Mouse (Mus musculus) intestine, embryonic 14.5 days (tissue): ENCODE results near the gene Plppr4. TPM values are rescaled to one million over a fixed set of nuclear protein-coding genes. Genes with fewer than 3 reads are reported as not detected.

Experiments
- ATAC-seq: fragments of 200-750 bp; cut with Nextera tagmentation; replicated peaks from 2 replicates; pipeline ENCODE4 v1.8.0; 2017; ENCODE audit warnings: low read depth, moderate number of reproducible peaks, moderate TSS enrichment, moderate library complexity; ENCODE audit not compliant: low FRiP score, low TSS enrichment
- DNase-seq: peaks from one replicate; pipeline ENCODE4 v3.0.0-alpha.2; 2018; ENCODE audit warnings: low spot score
- H3K27ac ChIP-seq: fragments of 300-500 bp; sonication (generic); 2 replicates; pipeline ENCODE4 v1.5.1; 2014; ENCODE audit warnings: low read depth, mild to moderate bottlenecking, control low read depth
- H3K27me3 ChIP-seq: fragments of 300-500 bp; sonication (generic); replicated peaks from 2 replicates; pipeline ENCODE4 v1.6.1; 2014; ENCODE audit warnings: low read length, control low read depth; ENCODE audit not compliant: control insufficient read depth, insufficient read depth
- H3K36me3 ChIP-seq: fragments of 300-500 bp; sonication (generic); 2 replicates; pipeline ENCODE4 v1.6.1; 2014; ENCODE audit warnings: low read length, control low read depth; ENCODE audit not compliant: control insufficient read depth, insufficient read depth
- H3K4me1 ChIP-seq: fragments of 300-500 bp; sonication (generic); replicated peaks from 2 replicates; pipeline ENCODE4 v1.6.1; 2014; ENCODE audit warnings: low read length, control low read depth, mixed read lengths; ENCODE audit not compliant: control insufficient read depth, insufficient read depth
- H3K4me2 ChIP-seq: fragments of 300-500 bp; sonication (generic); 2 replicates; pipeline ENCODE4 v1.6.1; 2014; ENCODE audit warnings: low read length
- H3K4me3 ChIP-seq: fragments of 300-500 bp; sonication (generic); 2 replicates; pipeline ENCODE4 v1.5.1; 2014; ENCODE audit warnings: low read depth, low read length, control low read depth, mixed read lengths
- H3K9ac ChIP-seq: fragments of 300-500 bp; sonication (generic); 2 replicates; pipeline ENCODE4 v1.6.1; 2014; ENCODE audit warnings: mild to moderate bottlenecking, low read length
- H3K9me3 ChIP-seq: fragments of 300-500 bp; sonication (generic); 2 replicates; pipeline ENCODE4 v1.6.1; 2016; ENCODE audit warnings: low read length, control low read depth; ENCODE audit not compliant: control insufficient read depth
- WGBS: fragments of 180-500 bp; shearing (Covaris S2); extraction: QIAGEN DNeasy Blood & Tissue Kit; methylation state at CpG from one replicate; pipeline ENCODE4 v1.1.7; 2014; 5-methylcytosine and 5-hydroxymethylcytosine counted together
- polyA plus RNA-seq: library from polyadenylated mRNA; unstranded; fragments of >200 nt; fragmentation: Nextera tagmentation; extraction: Ambion mirVana; gene quantifications from 2 replicates; pipeline ENCODE4 v1.2.1, GENCODE M21; 2014

Gene Plppr4
- 0.26 and 0.35 TPM in 2 replicates for polyA plus RNA-seq

DNA sequence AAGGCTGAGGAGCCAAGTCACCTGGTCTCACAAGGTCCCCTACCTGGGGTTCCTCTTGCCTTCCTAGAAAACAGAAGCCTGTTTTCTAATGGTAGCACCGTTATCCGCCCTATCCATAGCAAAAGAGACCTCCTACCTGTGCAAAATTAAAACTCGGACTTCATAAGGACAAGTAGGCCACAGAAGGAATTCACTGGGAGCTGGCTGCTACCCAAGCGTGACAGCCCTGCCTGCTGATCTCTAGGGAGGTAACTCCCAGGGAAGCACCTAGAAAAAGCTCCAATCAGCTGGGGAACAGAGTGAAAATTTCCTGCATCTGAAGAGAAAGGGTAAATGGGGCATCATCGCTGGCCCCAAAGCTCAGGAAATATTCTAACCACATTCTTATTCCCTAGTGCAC is at the start of gene Plppr4:
Gene Plppr4 (minus strand): TSS at position 349 of the 400 bp plus-strand sequence.
- H3K4me1 ChIP-seq = 0 out of 2 replicates have a peak, but pooled peaks cover 4% of the 10 kb centered on the region
- no peaks in the 10 kb centered on the region for H3K36me3 ChIP-seq
- H3K9ac ChIP-seq = no peak within 1 kb of the TSS
- DNase-seq (no peak), ATAC-seq (no peak)
- peak within 1 kb of the TSS; percentile 40 for H3K4me3 ChIP-seq
- H3K4me2 ChIP-seq = peak within 1 kb of the TSS; percentile 78
- peaks cover 22% of the 10 kb centered on the region; the same call in 1 of the 2 replicates for H3K27me3 ChIP-seq
- H3K9me3 ChIP-seq = no peaks in the 10 kb centered on the region
- H3K27ac ChIP-seq = no peak within 1 kb of the TSS
- WGBS = 45% methylated on average over 5 of the region's 5 CpGs

DNA sequence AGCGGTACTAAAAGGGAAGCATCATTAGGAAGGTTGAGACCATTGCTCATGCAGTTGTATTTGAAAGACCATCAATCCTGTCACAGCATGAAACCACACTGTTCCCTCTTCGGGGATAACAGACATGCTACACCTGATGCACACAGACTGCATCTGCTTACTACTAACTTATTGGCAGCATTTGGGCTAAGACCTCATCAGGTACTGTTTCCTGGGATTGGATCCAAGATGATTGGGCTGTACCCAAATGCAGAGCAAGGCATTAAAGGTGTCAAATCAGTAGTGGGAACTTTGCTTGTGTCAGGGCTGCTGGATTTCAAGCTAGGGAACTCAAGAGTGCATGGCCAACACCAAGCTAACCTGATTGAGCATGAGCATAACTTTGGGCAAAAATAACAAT is 45.1 kb upstream of the Plppr4 start:
- Histone ChIP-seq H3K4me3 (no peak overlapping the region), H3K27ac (no peak overlapping the region), H3K27me3 (no peaks in the 10 kb centered on the region), H3K4me2 (no peak overlapping the region), H3K36me3 (no peaks in the 10 kb centered on the region), H3K4me1 (no peaks in the 10 kb centered on the region), H3K9me3 (no peaks in the 10 kb centered on the region), H3K9ac (no peak overlapping the region)
- no peak for DNase-seq
- 91% methylated on average over 2 of the region's 2 CpGs for WGBS
- no peak for ATAC-seq

DNA sequence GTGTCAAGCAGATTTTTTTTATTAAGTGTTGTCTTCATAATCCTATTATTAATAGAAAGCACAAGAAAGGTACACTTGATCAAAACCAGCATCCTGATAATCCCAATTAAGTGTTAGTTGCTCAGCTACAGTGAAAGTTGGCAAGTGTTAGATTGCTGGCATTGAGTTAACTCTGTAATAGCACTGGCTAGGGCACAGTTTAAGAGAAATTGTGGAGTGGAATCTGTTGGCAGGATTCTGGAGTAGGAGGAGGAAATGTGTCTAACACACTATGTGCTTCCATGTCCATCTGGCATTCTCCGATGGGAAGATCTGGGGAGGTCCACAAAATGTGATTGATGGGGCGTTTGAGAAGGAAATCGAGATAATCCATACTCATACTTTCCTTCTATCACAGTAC is 43.1 kb upstream of the Plppr4 start:
- ATAC-seq = no peak
- no peak overlapping the region for H3K4me2 ChIP-seq
- no peaks in the 10 kb centered on the region for H3K9me3 ChIP-seq
- DNase-seq = no peak
- no peaks in the 10 kb centered on the region for H3K4me1 ChIP-seq
- no peaks in the 10 kb centered on the region for H3K27me3 ChIP-seq
- 76% methylated on average over 3 of the region's 3 CpGs for WGBS
- H3K4me3 ChIP-seq = no peak overlapping the region
- no peaks in the 10 kb centered on the region for H3K36me3 ChIP-seq
- no peak overlapping the region for H3K9ac ChIP-seq
- H3K27ac ChIP-seq = no peak overlapping the region

DNA sequence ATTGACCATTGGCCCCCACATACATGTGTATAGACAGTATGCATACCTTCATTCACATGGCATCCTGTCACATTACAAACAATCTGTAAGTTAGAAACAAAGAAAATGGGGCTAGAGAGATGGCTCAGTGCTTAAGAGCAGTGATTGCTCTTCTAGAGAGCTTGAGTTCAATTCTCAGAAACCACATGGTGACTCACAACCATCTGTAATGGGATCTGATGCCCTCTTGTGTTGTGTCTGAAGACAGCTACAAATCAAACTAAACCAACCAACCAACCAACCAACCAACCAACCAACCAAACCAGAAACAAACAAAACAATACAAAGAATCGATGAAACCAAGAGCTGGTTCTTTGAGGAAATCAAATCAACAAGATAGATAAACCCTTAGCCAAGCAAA is 5.4 kb upstream of the Plppr4 start:
- ATAC-seq (no peak), DNase-seq (no peak)
- 0 out of 2 replicates have a peak, but pooled peaks cover under 1% of the 10 kb centered on the region for H3K27me3 ChIP-seq
- no peaks in the 10 kb centered on the region for H3K9me3 ChIP-seq
- no peaks in the 10 kb centered on the region for H3K4me1 ChIP-seq
- no peak overlapping the region for H3K4me3 ChIP-seq
- H3K4me2 ChIP-seq = no peak overlapping the region
- H3K9ac ChIP-seq = no peak overlapping the region
- WGBS = 94% methylated on average over 1 of the region's 1 CpGs
- H3K27ac ChIP-seq = no peak overlapping the region
- H3K36me3 ChIP-seq = no peaks in the 10 kb centered on the region

DNA sequence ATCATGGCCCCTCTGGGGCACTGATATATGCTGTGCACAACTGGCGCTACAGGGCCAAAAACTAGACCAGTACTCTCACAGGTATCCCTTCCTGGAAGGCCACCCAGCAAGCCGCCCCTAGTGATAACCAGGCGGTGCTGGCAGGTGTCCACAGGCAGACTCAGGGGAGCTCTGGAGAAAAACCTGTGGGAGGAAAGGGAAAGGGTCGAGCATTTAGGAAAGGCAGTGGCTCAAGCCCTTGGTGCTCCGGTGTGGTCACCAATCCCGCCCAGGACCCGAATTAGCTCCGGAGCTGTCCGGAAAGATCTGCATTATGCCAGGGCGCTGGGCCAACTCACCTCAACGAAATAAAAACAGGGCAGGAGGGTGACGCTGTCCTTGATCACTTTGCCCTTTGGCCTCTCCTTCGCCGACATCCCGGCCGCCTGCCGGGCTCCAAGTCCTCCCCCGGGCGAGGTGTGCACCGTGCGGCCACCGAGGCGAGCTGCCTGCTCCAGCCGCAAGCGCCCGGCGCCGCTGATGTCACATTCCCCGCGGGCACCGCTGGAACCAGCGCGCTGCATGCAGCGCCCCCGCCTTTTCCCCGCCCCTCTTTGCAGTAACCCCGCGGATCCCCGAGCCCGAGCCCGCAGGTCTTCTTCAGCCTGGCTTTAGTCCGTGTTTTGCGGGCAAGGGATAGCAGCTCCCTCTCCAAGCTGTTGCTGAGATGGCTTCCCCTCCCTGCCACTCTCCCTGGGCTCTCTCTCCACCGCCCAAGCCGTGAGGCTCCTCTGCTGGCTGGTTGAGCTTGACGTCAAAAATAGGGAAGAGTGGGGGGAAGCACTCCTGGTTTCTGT is 772 bp downstream of the Plppr4 start:
- peak overlapping the region; percentile 78 for H3K4me2 ChIP-seq
- 2% methylated on average over 46 of the region's 46 CpGs for WGBS

DNA sequence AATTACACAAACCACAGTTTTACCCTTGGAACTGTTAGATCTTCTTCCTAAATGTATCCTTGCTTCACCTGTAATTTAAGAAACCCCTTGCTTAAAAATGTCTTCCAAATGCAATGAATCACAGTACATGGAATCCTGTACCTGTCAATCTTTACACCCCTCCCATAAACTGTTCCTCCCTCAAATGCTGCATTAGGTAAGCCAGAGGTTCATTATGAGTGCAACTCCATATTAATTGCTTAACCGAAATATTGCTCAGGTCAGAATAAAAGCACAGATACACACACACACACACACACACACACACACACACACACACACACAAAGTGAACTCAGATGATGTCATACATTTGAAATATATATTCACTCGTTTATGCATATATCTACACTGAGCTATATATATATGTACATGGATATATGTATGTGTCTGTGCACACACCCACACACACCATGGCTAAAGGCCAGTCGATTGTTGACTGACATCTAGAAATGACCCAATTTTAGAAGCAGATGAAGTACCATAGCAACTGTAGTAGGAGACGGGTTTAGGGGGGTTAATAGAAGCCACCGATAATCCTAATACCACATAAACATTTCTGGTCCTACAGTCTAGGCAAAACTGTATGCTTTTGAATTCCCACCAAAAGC is 1.6 kb downstream of the Plppr4 start:
- H3K4me3 ChIP-seq = no peak overlapping the region
- H3K4me2 ChIP-seq = peak overlapping the region; percentile 78; the same call in 1 of the 2 replicates

More for the DNA sequence above, 772 bp downstream of the Plppr4 start:
- Histone ChIP-seq H3K9me3 (no peaks in the 10 kb centered on the region), H3K36me3 (no peaks in the 10 kb centered on the region), H3K27me3 (peaks cover 22% of the 10 kb centered on the region; the same call in 1 of the 2 replicates), H3K9ac (no peak overlapping the region), H3K4me1 (0 out of 2 replicates have a peak, but pooled peaks cover 4% of the 10 kb centered on the region), H3K4me3 (peak overlapping the region; percentile 40), H3K27ac (no peak overlapping the region)
- peak; percentile 75 for DNase-seq
- ATAC-seq = peak; percentile 77

DNA sequence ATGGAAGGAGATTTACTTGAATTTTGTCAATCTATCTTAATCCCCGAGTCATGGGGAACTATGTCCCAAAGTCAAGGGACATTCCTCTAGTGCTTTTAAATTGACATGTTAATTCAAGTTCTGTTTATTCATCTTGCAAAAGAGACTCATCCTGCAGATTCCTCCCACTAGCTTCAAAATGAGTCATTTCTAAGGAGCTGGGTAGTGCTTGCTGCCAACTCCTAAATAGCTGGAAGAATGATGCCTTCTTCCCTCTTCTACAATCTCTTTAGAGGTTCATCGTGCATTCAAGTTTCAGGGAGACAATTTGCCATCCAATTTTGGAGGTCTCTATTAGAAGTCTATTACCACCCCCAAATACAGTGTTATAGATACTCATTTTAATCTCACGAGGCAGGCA is 3.3 kb downstream of the Plppr4 start:
- WGBS = 81% methylated on average over 3 of the region's 3 CpGs
- ATAC-seq (no peak), DNase-seq (no peak)
- Histone ChIP-seq H3K4me1 (0 out of 2 replicates have a peak, but pooled peaks cover 4% of the 10 kb centered on the region), H3K36me3 (no peaks in the 10 kb centered on the region), H3K4me2 (no peak overlapping the region), H3K4me3 (no peak overlapping the region), H3K27ac (no peak overlapping the region), H3K9me3 (no peaks in the 10 kb centered on the region), H3K9ac (no peak overlapping the region), H3K27me3 (peaks cover 22% of the 10 kb centered on the region; the same call in 1 of the 2 replicates)

More for the DNA sequence above, 1.6 kb downstream of the Plppr4 start:
- Histone ChIP-seq H3K4me1 (0 out of 2 replicates have a peak, but pooled peaks cover 4% of the 10 kb centered on the region), H3K27ac (no peak overlapping the region), H3K9ac (no peak overlapping the region), H3K9me3 (no peaks in the 10 kb centered on the region), H3K27me3 (peaks cover 22% of the 10 kb centered on the region; the same call in 1 of the 2 replicates), H3K36me3 (no peaks in the 10 kb centered on the region)
- DNase-seq (no peak), ATAC-seq (no peak)
- 83% methylated on average over 5 of the region's 5 CpGs for WGBS

DNA sequence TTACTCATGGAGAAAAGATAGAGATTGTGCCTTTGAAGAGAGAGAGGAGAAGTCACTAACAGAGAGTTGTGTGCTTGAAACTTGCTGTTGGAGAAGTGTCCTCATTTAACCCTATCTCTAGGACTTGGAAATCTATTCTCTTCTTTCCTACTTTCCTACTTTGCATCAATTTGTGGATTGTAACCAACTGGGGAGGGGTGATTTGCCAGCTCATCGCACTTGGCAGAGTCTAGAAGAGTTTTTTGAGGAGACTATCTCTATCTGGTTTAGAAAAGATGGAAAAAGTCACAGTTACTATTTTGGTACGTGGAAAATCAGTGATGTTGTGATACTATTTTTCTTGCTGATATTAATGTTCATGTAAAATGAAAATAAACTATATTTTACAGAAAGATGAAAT is 6.7 kb downstream of the Plppr4 start:
- Histone ChIP-seq H3K9me3 (no peaks in the 10 kb centered on the region), H3K4me1 (no peaks in the 10 kb centered on the region), H3K27ac (no peak overlapping the region), H3K4me2 (no peak overlapping the region), H3K9ac (no peak overlapping the region), H3K36me3 (no peaks in the 10 kb centered on the region), H3K27me3 (0 out of 2 replicates have a peak, but pooled peaks cover 7% of the 10 kb centered on the region), H3K4me3 (no peak overlapping the region)
- 78% methylated on average over 2 of the region's 2 CpGs for WGBS
- ATAC-seq (no peak), DNase-seq (no peak)
